Mouse (Mus musculus) ZHBTc4 (cell line): ENCODE measurements around the gene Pde8a.

Experiments used
- DNase-seq: peaks from one replicate; pipeline ENCODE4 v3.0.0-alpha.2; 2011; ENCODE audit warnings: low read depth, low spot score

The Pde8a gene

DNA sequence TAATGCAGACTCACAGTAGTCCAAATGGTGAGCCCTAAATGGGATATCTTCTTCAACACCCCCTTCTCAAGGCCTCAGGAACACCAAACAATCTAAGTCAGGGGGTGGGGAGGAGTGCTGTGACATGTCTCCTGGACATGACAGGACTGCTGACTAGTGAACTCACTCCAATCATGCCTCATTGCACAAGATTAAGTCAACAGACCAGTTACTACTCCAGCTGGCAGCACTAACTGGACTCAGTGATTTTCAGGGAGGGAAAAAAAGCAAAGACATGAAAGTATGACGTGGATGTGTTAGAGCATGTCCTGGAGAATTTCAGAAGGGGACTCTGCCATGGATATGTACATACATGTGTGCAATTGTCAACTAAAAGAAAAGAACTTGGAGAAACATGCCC, 166.0 kb downstream of the Pde8a start:
- DNase-seq: no peak
